In the genomic region with DNA sequence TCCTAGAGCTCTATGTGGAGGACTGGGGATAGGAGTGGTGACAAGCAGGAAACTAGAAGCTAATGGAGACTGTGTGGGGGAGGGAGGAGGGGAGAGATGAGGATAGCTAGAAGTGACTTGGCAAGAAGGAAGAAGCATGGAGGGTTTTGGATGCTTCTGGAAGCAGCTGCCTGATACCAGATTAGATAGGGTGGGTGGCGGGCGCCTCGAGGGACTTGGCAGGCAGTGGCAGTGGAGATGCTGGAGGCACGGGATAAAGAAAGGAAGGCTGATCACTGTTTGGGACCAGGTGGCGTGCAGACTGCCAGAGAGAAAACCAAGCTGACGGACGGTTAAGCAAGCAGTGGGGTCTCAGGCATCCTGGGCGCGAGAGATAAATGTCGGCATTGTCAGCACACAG, we compare ENCODE assay signal across 9 mouse cellular contexts. TPM values are rescaled to one million over a fixed set of nuclear protein-coding genes. Genes with fewer than 3 reads are reported as not detected.
DNase-seq lines count a peak whose midpoint lies in the region.
"Had no signal": no experiment of that assay in that cellular context is flagged by ENCODE, and none has a peak within 500 bp of the region (broad histone marks: within the 10 kb centered on the region; RNA-seq: fewer than 3 reads in every experiment).

No protein-coding gene starts in this region.

- intact Hi-C loops in left cerebral cortex, postnatal 14 days (cut with DNase I) = no loop called here

- DNase-seq in cerebellum, postnatal 10 days = peak; percentile 78 to 88
- no peak for DNase-seq in cerebellum, adult 11-12 months
- DNase-seq in retina, postnatal 1 day = peak; percentile 43
- DNase-seq in retina, embryonic 14.5 days (ENCODE audit: low spot score) = no peak
- DNase-seq in left cerebral cortex, postnatal 14 days (ENCODE audit: low spot score in 2 of 2) = peak; percentile 79 to 94
- peak; percentile 90 for DNase-seq in telencephalon, adult 2 months (ENCODE audit: low read depth, low spot score)
- no peak for DNase-seq in adrenal gland, postnatal 36 days
- DNase-seq in heart, postnatal 4 days = no peak
- DNase-seq: adrenal gland, postnatal 10 days had no signal

RNA-seq across cellular contexts. Expression of a gene that starts 2.3 kb away (rescaled TPM):
- total RNA-seq in left cerebral cortex, postnatal 14 days (2021) = 1 to 10 TPM in 1 of 2 experiments, not detected in 1; 1.4 TPM
- 1 to 10 TPM; 1.7 to 2.0 TPM for total RNA-seq in adrenal gland, postnatal 36 days (2021)
- not detected for total RNA-seq in heart, postnatal 4 days (2021)

RNA-seq across cellular contexts. Expression of a gene that starts 9.7 kb away (rescaled TPM):
- total RNA-seq in left cerebral cortex, postnatal 14 days (2021) = 1 to 10 TPM in 1 of 2 experiments, not detected in 1; 1.8 TPM
- under 1 TPM in 1 of 2 experiments, not detected in 1; 0.66 TPM for total RNA-seq in adrenal gland, postnatal 36 days (2021)
- total RNA-seq in heart, postnatal 4 days (2021) = not detected
- total RNA-seq: adrenal gland, postnatal 10 days had no signal

RNA-seq across cellular contexts. Expression of a gene that starts 38.4 kb away (rescaled TPM):
- not detected for total RNA-seq in left cerebral cortex, postnatal 14 days (2021)
- total RNA-seq in adrenal gland, postnatal 36 days (2021) = 1 to 10 TPM; 3.1 to 6.9 TPM
- total RNA-seq in heart, postnatal 4 days (2021) = under 1 TPM in 1 of 2 experiments, not detected in 1; 0.16 TPM

RNA-seq across cellular contexts. Expression of a gene that starts 51.4 kb away (rescaled TPM):
- 1 to 10 TPM; 6.0 TPM for total RNA-seq in left cerebral cortex, postnatal 14 days (2021)
- total RNA-seq in adrenal gland, postnatal 36 days (2021) = 10 to 100 TPM in 1 of 2 experiments, 1 to 10 TPM in 1; 4.6 to 24.7 TPM
- total RNA-seq in heart, postnatal 4 days (2021) = under 1 TPM; 0.83 to 0.93 TPM

Comparison
In these comparisons a context has a peak if more than half of its experiments do, and no peak if none do; other contexts are left out.
1. DNase-seq: peak in cerebellum, postnatal 10 days (2 of 2), retina, postnatal 1 day (single experiment), left cerebral cortex, postnatal 14 days (2 of 2) and telencephalon, adult 2 months (single experiment); none in cerebellum, adult 11-12 months (single experiment), retina, embryonic 14.5 days (single experiment), adrenal gland, postnatal 36 days (0 of 2) and heart, postnatal 4 days (single experiment).